Mouse (Mus musculus) urinary bladder, postnatal 4 days (tissue): ENCODE data around the gene Oas1c.

Source experiments
- DNase-seq, 2 experiments: peaks; one replicate each; pipeline ENCODE4 v3.0.0; 2021 to 2022; ENCODE audit warnings: low spot score in 2 of 2

Gene Oas1c

GRCm38 (mm10) chr5:120781646-120782045, 30.7 kb downstream of the Oas1c start:
- no peak for DNase-seq

DNA sequence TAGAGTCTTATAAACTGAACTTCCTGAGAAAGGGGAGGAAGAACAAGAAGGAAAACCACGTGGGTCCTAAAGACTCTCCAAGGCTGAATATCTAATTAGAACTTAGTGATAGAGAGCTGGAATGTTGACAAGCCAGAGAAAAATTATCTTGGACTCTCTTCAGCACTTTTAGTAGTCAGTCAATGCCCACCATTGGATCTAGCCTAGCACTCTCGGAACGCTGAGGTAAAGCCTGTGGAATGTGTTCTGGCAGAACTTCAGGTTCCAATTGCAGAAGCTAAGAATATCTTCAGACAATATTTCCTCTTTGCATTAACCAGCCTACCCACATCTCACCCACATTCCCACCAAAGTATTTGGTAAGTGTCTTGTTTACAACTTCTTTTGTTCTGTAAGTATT, 32.4 kb downstream of the Oas1c start:
- DNase-seq, result no peak

DNA sequence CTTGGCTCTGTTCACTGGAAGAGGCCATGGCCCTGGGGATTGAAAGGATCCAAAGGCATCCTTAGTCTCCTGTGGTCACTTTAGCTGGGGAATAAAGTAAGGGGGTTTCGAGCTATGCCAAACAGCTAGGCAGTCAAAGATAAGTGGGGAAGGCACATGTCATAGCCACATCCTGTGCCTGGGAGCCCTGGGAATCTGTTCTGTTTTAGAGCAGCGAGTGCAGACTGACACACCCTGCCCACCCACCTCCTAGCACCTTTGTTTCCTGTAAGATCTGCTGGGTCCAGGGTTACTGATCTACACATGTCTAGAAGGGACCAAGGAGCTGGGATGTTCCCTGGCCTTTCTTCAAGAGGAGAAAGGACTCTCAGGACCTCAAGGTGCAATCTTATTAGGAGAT, 33.4 kb downstream of the Oas1c start:
- DNase-seq, result no peak

DNA sequence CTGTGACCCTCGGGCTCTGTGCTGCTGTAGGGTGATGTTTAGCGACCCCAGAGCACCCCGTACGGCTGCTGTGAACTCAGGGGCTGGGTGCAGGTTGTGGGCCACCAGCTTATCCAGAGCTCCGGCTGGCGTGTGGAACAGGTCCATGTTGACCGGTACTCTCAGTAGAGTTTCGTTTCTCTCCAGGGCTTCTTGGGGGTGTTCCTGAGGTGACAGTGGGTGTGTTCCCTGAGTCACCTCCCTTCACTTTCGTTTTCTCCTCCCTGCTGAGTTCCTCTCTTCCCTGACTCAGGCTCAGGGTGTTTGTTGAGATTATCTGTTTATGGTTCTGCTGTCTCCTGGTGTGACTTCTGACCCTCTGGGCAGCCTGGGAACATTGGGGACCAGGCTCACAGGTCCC, 34.8 kb downstream of the Oas1c start, which contains the start of gene Oas3:
TSS of gene Oas3 (minus strand) at position 184 of the 400 bp plus-strand sequence.
- DNase-seq, result no peak

- DNase-seq, result no peak
Measured at GRCm38 (mm10) chr5:120776801-120777200, 35.5 kb downstream of the Oas1c start.

DNA sequence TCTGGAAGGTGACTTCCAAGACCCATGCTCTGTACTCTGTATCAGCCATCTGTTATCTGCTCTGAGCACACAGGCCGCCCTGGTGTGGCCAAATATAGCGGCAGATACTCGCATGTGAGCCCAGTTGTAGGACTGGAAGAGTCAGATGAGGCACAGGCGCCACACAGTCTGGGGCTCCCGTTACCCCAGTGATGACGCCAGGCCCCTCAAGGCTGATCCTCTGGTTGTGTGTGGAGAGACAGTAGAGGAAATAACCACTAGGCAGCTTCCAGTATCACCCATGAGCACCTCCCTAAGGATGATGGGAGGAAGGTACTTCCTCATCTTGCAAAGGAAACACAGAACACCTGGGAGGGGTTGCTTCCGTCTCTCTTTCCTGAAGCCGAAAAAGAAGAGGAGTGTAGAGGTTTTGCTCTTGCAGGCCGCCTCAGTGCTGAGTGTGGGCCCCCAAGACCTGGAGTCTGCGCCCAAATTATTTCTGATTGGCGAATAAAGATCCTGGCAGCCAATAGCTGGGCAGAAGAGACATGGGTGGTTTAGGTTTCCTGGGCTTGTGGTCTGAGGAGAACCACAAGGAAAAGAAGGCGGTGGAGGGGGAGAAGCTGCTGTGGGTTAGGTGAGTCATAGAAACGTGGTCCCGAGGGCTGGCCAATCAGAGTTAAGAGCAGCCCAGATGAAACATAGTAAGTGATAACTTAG, 36.9 kb downstream of the Oas1c start:
- no peak for DNase-seq

DNA sequence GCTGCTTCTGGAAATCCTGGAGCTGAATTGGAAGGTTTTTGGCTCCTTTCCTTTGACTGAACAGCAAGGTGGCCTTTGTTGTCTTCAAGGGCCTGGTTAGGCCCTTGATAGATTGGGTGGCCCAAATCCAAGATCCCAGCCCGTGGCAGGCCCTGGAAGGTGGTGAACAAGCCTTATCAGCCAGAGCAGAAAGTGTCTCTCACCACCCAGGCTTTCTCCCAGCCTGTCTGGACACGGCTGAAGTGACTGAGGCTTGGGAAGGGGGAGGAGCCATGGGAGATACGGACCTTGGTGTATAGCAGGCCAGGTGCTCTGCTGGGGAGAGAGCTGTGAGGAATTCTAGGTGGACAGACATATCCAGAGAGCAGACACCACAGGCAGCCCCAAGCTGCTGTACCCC, 42.9 kb downstream of the Oas1c start:
- DNase-seq, result no peak

DNA sequence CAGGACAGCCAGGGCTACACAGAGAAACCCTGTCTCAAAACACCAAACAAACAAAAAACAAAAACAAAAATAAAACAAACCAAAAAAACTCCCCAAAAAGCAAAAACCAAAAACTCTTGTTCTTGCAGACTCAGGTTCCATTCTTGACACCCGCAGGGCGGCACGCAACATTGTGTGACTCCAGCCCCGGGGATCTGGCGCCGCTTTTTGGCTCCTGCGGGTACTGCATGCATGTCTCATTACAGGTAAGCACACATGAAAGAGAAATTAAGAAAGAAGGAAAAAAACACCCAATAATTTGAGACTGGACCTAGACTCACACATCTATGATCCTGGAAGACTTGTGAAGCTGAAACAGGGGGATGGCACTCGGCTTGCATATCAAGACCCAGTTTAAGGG, 47.3 kb downstream of the Oas1c start:
- no peak for DNase-seq

DNA sequence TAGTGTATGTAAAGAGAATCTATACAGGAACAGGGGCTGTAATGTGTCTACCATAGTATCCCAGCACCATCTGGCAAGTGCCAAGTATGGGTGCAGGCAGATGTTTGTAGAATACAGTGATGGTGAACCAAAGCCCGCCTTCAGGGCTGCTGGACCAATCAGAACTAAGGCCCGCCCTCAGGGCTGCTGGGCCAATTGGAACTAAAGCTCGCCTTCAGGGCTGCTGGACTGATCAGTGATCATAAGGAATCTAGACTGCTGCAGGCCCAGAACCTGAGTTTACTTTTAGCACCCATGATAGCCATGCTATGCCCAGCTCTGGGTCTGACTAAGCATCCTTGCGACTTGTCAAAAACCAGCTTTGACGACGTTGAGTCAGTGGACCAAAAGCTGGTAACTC, 50.4 kb downstream of the Oas1c start:
- no peak for DNase-seq

DNA sequence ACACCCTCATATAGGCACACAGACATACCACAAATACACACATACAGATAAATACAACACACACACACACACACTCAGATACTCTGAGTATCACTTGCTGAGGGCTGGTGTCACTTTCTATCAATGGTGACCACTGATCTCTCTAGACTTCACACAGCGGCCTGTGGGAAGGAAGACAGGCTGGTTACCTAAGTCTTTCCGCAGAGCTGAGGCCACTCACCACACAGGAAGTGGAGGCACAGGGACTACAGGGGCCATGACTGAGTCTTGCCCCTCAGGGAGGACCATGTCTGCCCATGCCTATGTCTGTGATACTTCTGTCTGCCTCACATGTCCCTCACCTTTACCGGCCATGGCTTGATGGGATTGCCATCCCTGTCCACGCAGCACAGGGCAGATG, 58.1 kb downstream of the Oas1c start:
- no peak for DNase-seq

GRCm38 (mm10) chr5:120752786-120753185, 59.5 kb downstream of the Oas1c start:
- no peak for DNase-seq

GRCm38 (mm10) chr5:120751206-120751605, 61.1 kb downstream of the Oas1c start:
- DNase-seq, result no peak
